Mouse (Mus musculus): ENCODE results near the gene Ube2n.
A peak's percentile ranks its signal among the peaks of the same experiment; 100 is the strongest.

Ube2n gene

GRCm38 (mm10) chr10:95560394-95560983 is 45.5 kb downstream of the Ube2n start:
- no peak for DNase-seq (ENCODE audit: low spot score)

DNA sequence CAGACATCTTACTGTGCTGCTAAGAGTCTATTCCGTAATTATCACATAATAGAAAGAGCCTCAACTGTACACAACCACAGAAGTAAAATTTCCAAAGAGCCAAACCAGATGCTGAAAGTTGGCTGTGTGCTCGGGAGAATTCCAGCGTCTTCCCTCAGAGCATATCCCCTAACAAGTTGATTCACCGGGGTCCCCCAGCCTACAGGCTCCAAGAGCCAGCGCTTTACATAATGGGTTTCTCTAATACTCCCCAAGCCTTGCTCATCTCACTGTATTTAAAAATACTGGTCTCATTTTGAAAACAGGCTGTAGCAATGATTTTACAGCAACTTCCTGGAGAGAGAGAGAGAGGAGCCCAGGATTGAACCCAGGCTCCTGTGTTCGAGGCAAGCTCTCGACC is 46.7 kb downstream of the Ube2n start:
- no peak for DNase-seq (ENCODE audit: low spot score)

GRCm38 (mm10) chr10:95562395-95562794 is 47.5 kb downstream of the Ube2n start:
- DNase-seq (ENCODE audit: low spot score): no peak

GRCm38 (mm10) chr10:95562859-95563841 is 48.2 kb downstream of the Ube2n start:
- DNase-seq (ENCODE audit: low spot score): peak; percentile 19

DNA sequence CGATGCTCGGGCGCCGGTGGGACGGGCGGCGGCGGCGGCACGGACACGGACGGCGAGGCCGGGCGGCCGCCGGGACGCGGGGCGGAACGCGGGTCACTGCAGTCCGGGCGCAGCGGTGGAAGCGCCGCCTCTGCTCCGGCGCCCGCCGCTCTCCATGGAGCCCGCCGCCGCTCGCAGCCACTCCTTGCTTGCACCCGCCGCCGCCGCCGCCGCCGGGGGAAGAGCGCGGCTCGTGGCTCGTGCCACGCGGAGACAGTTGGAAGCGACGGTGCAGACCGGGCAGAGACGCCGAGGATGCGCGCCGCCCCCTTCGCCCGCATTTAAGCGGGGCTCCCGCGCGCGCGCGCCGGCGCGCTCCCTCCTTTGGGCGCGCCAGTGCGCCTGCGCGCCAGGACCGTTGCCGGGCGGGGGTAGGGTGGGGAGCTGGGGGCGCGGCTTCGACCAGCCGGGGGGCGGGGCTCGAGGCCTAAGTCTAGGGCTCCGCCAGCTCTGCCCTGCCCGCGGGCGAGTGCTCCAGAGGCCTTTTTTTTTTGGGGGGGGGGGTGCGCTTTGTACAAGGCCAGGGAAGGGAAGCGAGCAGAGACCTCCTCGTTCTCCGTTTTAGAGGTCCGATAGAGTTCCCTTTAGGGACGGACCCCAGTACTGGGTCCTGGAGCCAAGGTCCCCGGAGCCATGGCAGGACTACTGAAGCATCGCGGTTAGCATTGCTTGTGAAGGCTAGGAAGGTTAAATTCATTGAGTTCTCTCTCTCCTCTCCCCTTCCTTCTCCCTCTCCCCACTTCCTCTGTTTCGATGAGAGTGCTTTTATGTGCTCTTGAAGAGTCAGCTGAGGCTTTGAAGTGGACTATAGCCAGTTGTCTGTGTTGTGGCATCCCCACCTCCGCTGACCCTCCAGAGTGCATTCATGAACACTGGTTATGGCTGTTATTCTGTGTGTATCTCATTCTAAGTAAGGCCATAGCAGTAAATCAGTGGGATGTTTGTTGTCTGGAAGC is 49.2 kb downstream of the Ube2n start, which contains the start of gene Nudt4:
Gene Nudt4 (minus strand): TSS at position 296 of the 995 bp plus-strand sequence.
- DNase-seq (ENCODE audit: low spot score): peak; percentile 77

GRCm38 (mm10) chr10:95565156-95565854 is 50.4 kb downstream of the Ube2n start:
- peak; percentile 28 for DNase-seq (ENCODE audit: low spot score)

- no peak for DNase-seq (ENCODE audit: low spot score)
These were observed 51.8 kb downstream of the Ube2n start for GRCm38 (mm10) chr10:95566786-95567185.

DNA sequence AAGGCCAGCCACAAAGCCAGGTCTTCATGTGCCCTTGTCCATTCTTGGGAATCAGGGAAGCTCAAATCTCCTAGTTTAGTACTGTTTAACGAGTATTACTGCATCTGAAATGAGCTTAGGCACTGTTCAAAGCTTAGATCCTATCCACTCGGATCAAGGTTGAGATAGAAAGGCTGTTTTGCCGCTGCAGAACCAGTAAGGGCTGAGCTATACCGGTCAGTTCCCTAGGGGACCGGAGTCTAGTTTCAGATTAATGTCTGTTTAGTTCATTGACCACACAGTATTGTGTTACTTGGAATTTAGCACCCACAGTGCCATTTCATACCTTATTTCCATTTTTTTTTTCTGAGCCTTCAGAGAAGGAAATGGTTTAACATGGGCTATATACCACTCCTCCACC is 52.6 kb downstream of the Ube2n start:
- no peak for DNase-seq (ENCODE audit: low spot score)

DNA sequence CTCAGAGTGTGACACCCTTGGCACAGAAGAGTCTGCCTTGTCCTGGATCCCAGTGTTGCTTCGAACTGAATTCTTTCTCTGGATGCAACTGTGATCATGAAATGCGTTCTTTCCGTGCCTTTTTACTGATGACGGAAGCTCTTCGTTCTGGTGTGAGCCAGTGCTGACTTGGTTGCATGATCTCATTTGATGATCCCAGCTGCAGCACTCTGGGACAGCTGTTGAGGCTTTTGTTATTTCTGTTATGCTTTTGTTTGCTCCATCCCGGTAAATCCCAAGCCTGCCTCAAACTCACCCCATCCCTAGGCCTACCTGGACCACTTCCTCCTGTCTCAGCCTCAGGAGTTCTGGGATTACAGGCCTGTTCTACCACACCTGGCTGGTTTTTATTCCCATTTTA is 53.1 kb downstream of the Ube2n start:
- no peak for DNase-seq (ENCODE audit: low spot score)

DNA sequence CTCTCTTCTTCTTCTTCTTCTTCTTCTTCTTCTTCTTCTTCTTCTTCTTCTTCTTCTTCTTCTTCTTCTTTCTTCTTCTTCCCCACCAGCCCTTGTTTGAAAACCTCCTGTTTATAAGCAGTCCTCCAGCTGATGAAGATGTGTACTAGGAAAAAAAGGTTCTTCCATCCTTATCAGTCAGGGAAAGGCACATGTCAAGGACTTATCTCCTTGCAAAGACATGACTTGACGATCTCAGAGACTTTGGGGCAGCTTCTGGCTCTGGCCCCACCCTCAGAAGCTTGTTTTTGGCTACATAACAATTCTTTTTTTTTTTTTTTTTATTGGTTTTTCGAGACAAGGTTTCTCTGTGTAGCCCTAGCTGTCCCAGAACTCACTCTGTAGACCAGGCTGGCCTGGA is 54.5 kb downstream of the Ube2n start:
- no peak for DNase-seq (ENCODE audit: low spot score)

- no peak for DNase-seq (ENCODE audit: low spot score)
These were observed 60.0 kb downstream of the Ube2n start for GRCm38 (mm10) chr10:95574994-95575393.

DNA sequence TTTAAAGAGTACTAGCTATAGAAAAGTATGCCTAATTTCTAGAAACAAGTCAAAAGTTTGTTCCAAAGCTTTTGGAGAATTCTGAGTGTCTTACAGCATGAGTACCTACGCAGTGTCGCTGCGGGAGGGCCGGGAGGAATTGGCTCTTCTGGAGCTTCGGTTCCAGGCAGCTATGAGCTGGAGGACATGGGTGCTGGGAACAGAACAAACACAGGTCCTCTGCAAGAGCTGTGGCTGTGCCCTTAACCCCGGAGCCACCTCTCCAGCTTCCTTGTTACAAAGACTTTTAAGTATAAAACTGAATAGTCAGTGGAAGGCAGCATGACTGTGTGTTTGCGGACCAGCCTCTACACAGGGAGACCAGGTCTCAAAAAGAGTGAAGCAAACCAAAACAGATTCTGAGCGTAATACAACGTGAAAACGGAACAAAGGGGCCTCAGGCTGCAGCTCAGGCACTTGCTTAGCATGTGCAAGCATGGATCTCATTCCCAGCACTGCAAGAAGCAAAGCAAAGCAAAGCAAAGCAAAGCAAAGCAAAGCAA is 61.0 kb downstream of the Ube2n start:
- no peak for DNase-seq (ENCODE audit: low spot score)

DNA sequence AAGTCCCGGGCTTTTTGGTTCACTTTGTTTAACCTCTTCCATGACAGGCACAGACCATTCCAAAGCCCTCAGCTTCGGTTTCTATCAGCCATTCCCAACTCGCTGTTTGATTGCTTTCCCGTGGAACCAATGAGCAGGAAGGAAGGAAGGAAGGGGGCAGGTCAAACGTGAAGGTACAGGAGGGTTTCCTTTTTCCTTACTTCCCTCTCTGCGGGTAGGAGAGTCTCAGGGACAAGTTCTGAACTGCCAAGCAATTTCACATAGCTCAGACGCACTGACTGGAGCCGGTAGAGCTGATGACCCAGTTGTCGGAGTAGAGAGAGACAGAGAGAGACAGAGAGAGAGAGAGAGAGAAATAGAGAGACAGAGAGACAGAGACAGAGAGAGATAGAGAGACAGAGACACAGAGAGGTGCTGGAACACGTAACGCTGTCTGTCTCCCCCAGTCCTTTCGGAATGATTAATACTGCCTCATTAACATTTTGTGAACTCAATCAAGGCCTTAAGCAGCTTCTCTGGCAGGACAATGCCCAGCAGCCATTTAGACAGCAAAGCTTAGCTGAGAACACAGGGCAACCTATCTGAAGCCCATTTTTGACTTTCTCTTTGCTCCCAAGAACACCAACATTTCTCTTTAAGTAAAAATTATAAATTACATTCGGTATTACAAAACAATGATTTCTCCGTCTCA is 62.1 kb downstream of the Ube2n start:
- DNase-seq (ENCODE audit: low spot score): no peak

GRCm38 (mm10) chr10:95577567-95577950 is 62.6 kb downstream of the Ube2n start:
- no peak for DNase-seq (ENCODE audit: low spot score)

GRCm38 (mm10) chr10:95585554-95585953 is 70.6 kb downstream of the Ube2n start:
- no peak for DNase-seq (ENCODE audit: low spot score)

GRCm38 (mm10) chr10:95587509-95588220 is 72.7 kb downstream of the Ube2n start:
- DNase-seq (ENCODE audit: low spot score): no peak

- DNase-seq (ENCODE audit: low spot score): no peak
These were observed 74.3 kb downstream of the Ube2n start for GRCm38 (mm10) chr10:95589196-95589595.

DNA sequence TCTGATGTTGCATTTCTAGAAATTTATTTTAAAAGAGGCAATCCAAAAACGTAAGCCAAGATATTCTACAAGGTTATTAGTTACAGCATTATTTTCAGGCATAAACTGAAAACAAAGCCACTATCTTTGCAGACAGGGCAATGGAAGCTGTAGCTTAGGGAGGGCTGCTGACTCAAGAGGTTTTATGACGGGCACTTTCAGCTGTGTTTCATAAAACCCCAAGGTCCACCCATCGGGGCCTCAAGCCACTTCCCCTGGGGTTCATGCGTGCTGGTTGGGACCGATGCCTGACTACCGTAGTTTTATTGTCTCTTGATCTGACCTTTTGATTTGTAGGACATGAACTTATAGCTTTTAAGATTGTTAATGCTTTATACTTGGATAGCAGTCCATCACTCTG is 75.3 kb downstream of the Ube2n start:
- no peak for DNase-seq (ENCODE audit: low spot score)

DNA sequence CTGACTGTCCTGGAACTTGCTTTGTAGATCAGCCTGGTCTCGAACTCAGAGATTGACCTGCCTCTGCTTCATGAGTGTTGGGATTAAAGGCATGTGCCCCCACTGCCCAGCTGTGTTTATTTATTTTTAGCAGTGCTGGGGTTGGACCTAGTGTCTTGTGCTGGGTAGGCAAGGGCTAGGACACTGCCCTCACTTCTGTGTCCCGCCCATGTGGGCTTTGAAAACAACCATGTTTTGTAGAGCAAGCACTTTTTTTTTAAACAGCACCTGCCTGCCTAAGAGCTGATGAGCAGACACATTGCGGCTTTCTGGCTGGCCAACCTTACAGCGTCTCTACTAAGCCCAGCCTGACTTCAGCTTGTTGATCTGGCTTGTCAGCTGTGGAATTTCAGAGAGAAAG is 76.3 kb downstream of the Ube2n start:
- no peak for DNase-seq (ENCODE audit: low spot score)

- no peak for DNase-seq (ENCODE audit: low spot score)
These were observed 79.5 kb downstream of the Ube2n start for GRCm38 (mm10) chr10:95594414-95594813.
